16 mouse cellular contexts compared by ENCODE assay signal in genomic region chr14:48877998-48878657, GRCm38 (mm10).
DNase-seq lines count a peak whose midpoint lies in the region; ATAC-seq and TF ChIP-seq lines count a peak whose summit lies in the region.
"Had no signal": no experiment of that assay in that cellular context is flagged by ENCODE, and none has a peak within 500 bp of the region (broad histone marks: within the 10 kb centered on the region; RNA-seq: fewer than 3 reads in every experiment).

No protein-coding gene starts in this region.

- no peak overlapping the region for H3K27ac ChIP-seq in hindbrain, embryonic 15.5 days (replicated peaks)
- no peak overlapping the region for H3K27ac ChIP-seq in hindbrain, embryonic 12.5 days
- no peak overlapping the region for H3K27ac ChIP-seq in testis, adult 2 months (ENCODE audit: control insufficient read depth, insufficient read depth, low read depth, low read length)
- H3K27ac ChIP-seq in heart, embryonic 10.5 days = no peak overlapping the region
- H3K27ac ChIP-seq: forebrain, embryonic 10.5 days had no signal

- DNase-seq in testis, postnatal 14 days (ENCODE audit: low spot score) = no peak
- DNase-seq in kidney, postnatal 36 days = peak; percentile 82 to 93
- no peak for DNase-seq in T-cell, adult 2 months (ENCODE audit: low spot score)
- no peak for DNase-seq in heart, embryonic 10.5 days (ENCODE audit: low spot score)
- DNase-seq in frontal cortex, postnatal 14 days (ENCODE audit: low spot score in 2 of 2) = no peak
- DNase-seq: adrenal gland, postnatal 14 days; cerebellum, adult 2 months; liver; liver, postnatal 0 days; right cerebral cortex, adult 18-20 months; thymus, adult 18-20 months had no signal

- no peak for TF ChIP-seq CTCF in testis, adult 2 months (IDR thresholded peaks at IDR 0.05; ENCODE audit: control insufficient read depth, insufficient read depth, insufficient replicate concordance, low read depth, low read length)

- H3K27me3 ChIP-seq in hindbrain, embryonic 15.5 days = no peaks in the 10 kb centered on the region
- H3K27me3 ChIP-seq in hindbrain, embryonic 12.5 days = no peaks in the 10 kb centered on the region
- H3K27me3 ChIP-seq in testis, adult 2 months (ENCODE audit: control insufficient read depth, insufficient read depth, low read length) = no peaks in the 10 kb centered on the region
- H3K27me3 ChIP-seq in heart, embryonic 10.5 days (ENCODE audit: insufficient read depth, poor library complexity, severe bottlenecking) = no peaks in the 10 kb centered on the region

- H3K4me3 ChIP-seq in hindbrain, embryonic 15.5 days = no peak overlapping the region
- H3K4me3 ChIP-seq in hindbrain, embryonic 12.5 days = no peak overlapping the region
- H3K4me3 ChIP-seq in testis, adult 2 months (ENCODE audit: control insufficient read depth, low read depth, low read length) = peak overlapping the region; percentile 79
- no peak overlapping the region for H3K4me3 ChIP-seq in heart, embryonic 10.5 days
- H3K4me3 ChIP-seq: forebrain, embryonic 10.5 days had no signal

- 0 out of 2 replicates have a peak, but pooled peaks have one; percentile 8 for ATAC-seq in hindbrain, embryonic 15.5 days (ENCODE audit: low FRiP score, low read depth)
- no peak for ATAC-seq in hindbrain, embryonic 12.5 days (ENCODE audit: low FRiP score)
- ATAC-seq: liver, postnatal 0 days had no signal

- TF ChIP-seq POLR2A in testis, adult 2 months (IDR thresholded peaks at IDR 0.05; ENCODE audit: control insufficient read depth, low read depth, low read length) = no peak

- no peaks in the 10 kb centered on the region for H3K36me3 ChIP-seq in hindbrain, embryonic 15.5 days
- H3K36me3 ChIP-seq in hindbrain, embryonic 12.5 days = no peaks in the 10 kb centered on the region
- no peaks in the 10 kb centered on the region for H3K36me3 ChIP-seq in testis, adult 2 months (ENCODE audit: control insufficient read depth, insufficient read depth, low read length)
- no peaks in the 10 kb centered on the region for H3K36me3 ChIP-seq in heart, embryonic 10.5 days
- H3K36me3 ChIP-seq: forebrain, embryonic 10.5 days had no signal

- H3K4me2 ChIP-seq in hindbrain, embryonic 15.5 days = no peak overlapping the region
- no peak overlapping the region for H3K4me2 ChIP-seq in hindbrain, embryonic 12.5 days (replicated peaks)
- H3K4me2 ChIP-seq: heart, embryonic 11.5 days had no signal

- H3K4me1 ChIP-seq in hindbrain, embryonic 15.5 days (replicated peaks) = 0 out of 2 replicates have a peak, but pooled peaks cover 4% of the 10 kb centered on the region
- no peaks in the 10 kb centered on the region for H3K4me1 ChIP-seq in hindbrain, embryonic 12.5 days
- H3K4me1 ChIP-seq in testis, adult 2 months (ENCODE audit: control insufficient read depth, insufficient read depth, low read length) = peaks cover 10% of the 10 kb centered on the region
- peaks cover 5% of the 10 kb centered on the region; the same call in 1 of the 2 replicates for H3K4me1 ChIP-seq in heart, embryonic 10.5 days

- no peak overlapping the region for H3K9ac ChIP-seq in hindbrain, embryonic 15.5 days
- no peak overlapping the region for H3K9ac ChIP-seq in hindbrain, embryonic 12.5 days
- H3K9ac ChIP-seq: liver, postnatal 0 days had no signal

- H3K9me3 ChIP-seq in hindbrain, embryonic 15.5 days = no peaks in the 10 kb centered on the region
- no peaks in the 10 kb centered on the region for H3K9me3 ChIP-seq in hindbrain, embryonic 12.5 days (replicated peaks)
- H3K9me3 ChIP-seq in heart, embryonic 10.5 days = no peaks in the 10 kb centered on the region

- 80% methylated on average over 12 of the region's 12 CpGs for WGBS in hindbrain, embryonic 15.5 days
- WGBS in hindbrain, embryonic 12.5 days = 85% methylated on average over 12 of the region's 12 CpGs
- 76% methylated on average over 12 of the region's 12 CpGs for WGBS in heart, embryonic 10.5 days

Comparison
In these comparisons a context has a peak if more than half of its experiments do, and no peak if none do; other contexts are left out.
1. DNase-seq: peak in kidney, postnatal 36 days (2 of 2); none in testis, postnatal 14 days (single experiment), T-cell, adult 2 months (single experiment), heart, embryonic 10.5 days (single experiment) and frontal cortex, postnatal 14 days (0 of 2).